Mouse (Mus musculus): ENCODE measurements at regions not wholly inside any gene's neighbourhood (a gene's known extent, or its start where the extent isn't known, plus 50 kb on each side); places are given as distances from the start of the nearest gene placed in this dataset.

- DNase-seq (ENCODE audit: low spot score) (no peak), ATAC-seq (replicated peaks; ENCODE audit: insufficient number of reproducible peaks, low FRiP score, low TSS enrichment, low read depth) (no peak)
- Histone ChIP-seq H3K36me3 (replicated peaks; ENCODE audit: control insufficient read depth, insufficient read depth, low read depth, low read length) (no peaks in the 10 kb centered on the region), H3K4me1 (ENCODE audit: control insufficient read depth, insufficient read depth, low read length) (no peaks in the 10 kb centered on the region), H3K9me3 (replicated peaks; ENCODE audit: control insufficient read depth, low read length) (no peaks in the 10 kb centered on the region), H3K4me3 (ENCODE audit: low read depth, low read length) (no peak overlapping the region), H3K27me3 (ENCODE audit: control insufficient read depth, insufficient read depth, low read length) (no peaks in the 10 kb centered on the region), H3K9ac (replicated peaks; ENCODE audit: low read length) (no peak overlapping the region), H3K4me2 (ENCODE audit: low read depth, low read length) (no peak overlapping the region), H3K27ac (replicated peaks; ENCODE audit: low read depth, low read length) (no peak overlapping the region)
- 75% methylated on average over 5 of the region's 5 CpGs for WGBS
Measured at GRCm38 (mm10) chr8:30630332-30630731, 2798.2 kb upstream of the 5930422O12Rik start.

GRCm38 (mm10) chr8:30636791-30637190, 2791.7 kb upstream of the 5930422O12Rik start:
- no peaks in the 10 kb centered on the region for H3K36me3 ChIP-seq (replicated peaks; ENCODE audit: control insufficient read depth, insufficient read depth, low read depth, low read length)
- DNase-seq (ENCODE audit: low spot score), result no peak
- H3K27ac ChIP-seq (replicated peaks; ENCODE audit: low read depth, low read length), result no peak overlapping the region
- H3K4me3 ChIP-seq (ENCODE audit: low read depth, low read length), result no peak overlapping the region
- H3K27me3 ChIP-seq (ENCODE audit: control insufficient read depth, insufficient read depth, low read length), result no peaks in the 10 kb centered on the region
- H3K9ac ChIP-seq (replicated peaks; ENCODE audit: low read length), result no peak overlapping the region
- H3K4me1 ChIP-seq (ENCODE audit: control insufficient read depth, insufficient read depth, low read length), result no peaks in the 10 kb centered on the region
- 67% methylated on average over 2 of the region's 2 CpGs for WGBS
- no peak overlapping the region for H3K4me2 ChIP-seq (ENCODE audit: low read depth, low read length)
- no peaks in the 10 kb centered on the region for H3K9me3 ChIP-seq (replicated peaks; ENCODE audit: control insufficient read depth, low read length)
- ATAC-seq (replicated peaks; ENCODE audit: insufficient number of reproducible peaks, low FRiP score, low TSS enrichment, low read depth), result no peak

- DNase-seq (ENCODE audit: low spot score), result no peak
- Histone ChIP-seq H3K9ac (replicated peaks; ENCODE audit: low read length) (no peak overlapping the region), H3K9me3 (replicated peaks; ENCODE audit: control insufficient read depth, low read length) (no peaks in the 10 kb centered on the region), H3K36me3 (replicated peaks; ENCODE audit: control insufficient read depth, insufficient read depth, low read depth, low read length) (no peaks in the 10 kb centered on the region), H3K27me3 (ENCODE audit: control insufficient read depth, insufficient read depth, low read length) (no peaks in the 10 kb centered on the region), H3K4me3 (ENCODE audit: low read depth, low read length) (no peak overlapping the region), H3K4me1 (ENCODE audit: control insufficient read depth, insufficient read depth, low read length) (no peaks in the 10 kb centered on the region), H3K27ac (replicated peaks; ENCODE audit: low read depth, low read length) (no peak overlapping the region), H3K4me2 (ENCODE audit: low read depth, low read length) (no peak overlapping the region)
- 72% methylated on average over 3 of the region's 3 CpGs for WGBS
- no peak for ATAC-seq (replicated peaks; ENCODE audit: insufficient number of reproducible peaks, low FRiP score, low TSS enrichment, low read depth)
Measured at GRCm38 (mm10) chr8:30642866-30643690, 2785.4 kb upstream of the 5930422O12Rik start.

DNA sequence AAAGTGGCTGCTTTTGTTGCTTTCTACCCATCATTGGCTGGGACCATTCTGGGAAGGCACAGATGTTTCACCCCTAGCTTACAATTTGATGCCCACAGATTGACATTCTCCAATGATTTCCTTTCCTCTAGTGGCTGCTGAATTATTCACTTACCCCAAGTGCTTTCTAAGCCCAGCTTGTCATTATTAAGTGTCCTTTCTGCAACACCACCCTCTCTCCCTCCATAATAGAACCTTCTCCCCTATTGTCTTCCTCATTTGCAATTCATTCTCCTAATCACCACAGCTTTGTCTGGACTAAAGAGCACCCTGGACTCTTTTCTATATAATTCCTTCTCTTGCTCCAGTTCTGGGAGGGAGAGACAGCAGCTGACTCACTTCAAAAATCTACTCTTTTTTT, 2780.0 kb upstream of the 5930422O12Rik start:
- no peak overlapping the region for H3K4me2 ChIP-seq (ENCODE audit: low read depth, low read length)
- ATAC-seq (replicated peaks; ENCODE audit: insufficient number of reproducible peaks, low FRiP score, low TSS enrichment, low read depth), result 0 out of 2 replicates have a peak, but pooled peaks have one; percentile 39

DNA sequence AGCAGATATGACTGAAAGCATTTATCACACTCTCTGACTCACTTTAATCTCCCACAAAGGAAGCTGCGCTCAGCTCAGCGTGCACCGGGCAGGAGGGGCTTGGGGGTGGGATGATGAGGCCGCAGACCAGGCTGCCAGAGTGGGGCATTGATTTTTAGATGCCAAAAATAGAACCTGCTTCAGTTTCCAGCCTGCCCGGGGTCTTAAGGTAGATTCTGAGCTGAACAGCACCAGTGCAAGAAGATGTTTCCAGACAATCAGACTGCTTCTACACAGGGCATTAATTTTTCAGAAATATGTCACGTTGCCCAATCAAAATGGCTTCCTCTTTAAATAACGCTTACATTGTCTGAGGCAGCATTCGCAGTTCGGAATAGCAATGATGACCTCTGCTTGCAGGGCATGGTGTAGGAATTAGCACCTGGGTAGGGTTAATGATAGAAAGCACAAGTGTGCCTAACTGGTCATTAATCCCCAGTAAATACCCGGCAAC, 2772.7 kb upstream of the 5930422O12Rik start:
- DNase-seq (ENCODE audit: low spot score) (no peak), ATAC-seq (replicated peaks; ENCODE audit: insufficient number of reproducible peaks, low FRiP score, low TSS enrichment, low read depth) (no peak)
- Histone ChIP-seq H3K9me3 (replicated peaks; ENCODE audit: control insufficient read depth, low read length) (no peaks in the 10 kb centered on the region), H3K4me3 (ENCODE audit: low read depth, low read length) (no peak overlapping the region), H3K36me3 (replicated peaks; ENCODE audit: control insufficient read depth, insufficient read depth, low read depth, low read length) (no peaks in the 10 kb centered on the region), H3K9ac (replicated peaks; ENCODE audit: low read length) (no peak overlapping the region), H3K27me3 (ENCODE audit: control insufficient read depth, insufficient read depth, low read length) (no peaks in the 10 kb centered on the region), H3K4me1 (ENCODE audit: control insufficient read depth, insufficient read depth, low read length) (no peaks in the 10 kb centered on the region), H3K27ac (replicated peaks; ENCODE audit: low read depth, low read length) (no peak overlapping the region), H3K4me2 (ENCODE audit: low read depth, low read length) (no peak overlapping the region)
- 75% methylated on average over 10 of the region's 10 CpGs for WGBS

More for the DNA sequence above, 2780.0 kb upstream of the 5930422O12Rik start:
- Histone ChIP-seq H3K9ac (replicated peaks; ENCODE audit: low read length) (no peak overlapping the region), H3K9me3 (replicated peaks; ENCODE audit: control insufficient read depth, low read length) (no peaks in the 10 kb centered on the region), H3K4me3 (ENCODE audit: low read depth, low read length) (no peak overlapping the region), H3K36me3 (replicated peaks; ENCODE audit: control insufficient read depth, insufficient read depth, low read depth, low read length) (no peaks in the 10 kb centered on the region), H3K27me3 (ENCODE audit: control insufficient read depth, insufficient read depth, low read length) (no peaks in the 10 kb centered on the region), H3K4me1 (ENCODE audit: control insufficient read depth, insufficient read depth, low read length) (no peaks in the 10 kb centered on the region), H3K27ac (replicated peaks; ENCODE audit: low read depth, low read length) (no peak overlapping the region)
- DNase-seq (ENCODE audit: low spot score), result no peak

DNA sequence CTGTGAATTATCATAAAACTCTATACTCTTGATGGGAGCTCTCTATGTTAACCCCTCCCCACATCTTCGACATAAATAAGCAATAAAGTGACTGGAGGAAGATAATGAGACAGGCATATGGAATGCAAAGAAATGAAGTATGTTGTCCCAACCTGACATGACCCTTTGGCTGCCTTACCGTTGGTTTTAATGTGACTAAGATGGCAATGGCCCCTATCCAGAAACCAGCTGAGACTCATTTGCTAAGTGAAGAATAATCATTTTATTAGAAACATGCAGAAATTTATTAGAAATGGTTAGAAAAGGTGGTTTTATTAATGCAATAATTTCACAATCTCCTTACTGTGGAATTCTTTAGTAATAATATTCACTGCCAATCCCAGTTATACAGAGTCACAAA, 2767.2 kb upstream of the 5930422O12Rik start:
- Histone ChIP-seq H3K27me3 (ENCODE audit: control insufficient read depth, insufficient read depth, low read length) (no peaks in the 10 kb centered on the region), H3K27ac (replicated peaks; ENCODE audit: low read depth, low read length) (no peak overlapping the region), H3K4me2 (ENCODE audit: low read depth, low read length) (no peak overlapping the region), H3K9ac (replicated peaks; ENCODE audit: low read length) (no peak overlapping the region), H3K4me3 (ENCODE audit: low read depth, low read length) (no peak overlapping the region), H3K4me1 (ENCODE audit: control insufficient read depth, insufficient read depth, low read length) (no peaks in the 10 kb centered on the region), H3K9me3 (replicated peaks; ENCODE audit: control insufficient read depth, low read length) (no peaks in the 10 kb centered on the region), H3K36me3 (replicated peaks; ENCODE audit: control insufficient read depth, insufficient read depth, low read depth, low read length) (no peaks in the 10 kb centered on the region)
- ATAC-seq (replicated peaks; ENCODE audit: insufficient number of reproducible peaks, low FRiP score, low TSS enrichment, low read depth) (no peak), DNase-seq (ENCODE audit: low spot score) (no peak)
- 53% methylated on average over 2 of the region's 2 CpGs for WGBS

- no peak overlapping the region for H3K4me3 ChIP-seq (ENCODE audit: low read depth, low read length)
- 44% methylated on average over 4 of the region's 4 CpGs for WGBS
- H3K27ac ChIP-seq (replicated peaks; ENCODE audit: low read depth, low read length), result no peak overlapping the region
- H3K9me3 ChIP-seq (replicated peaks; ENCODE audit: control insufficient read depth, low read length), result no peaks in the 10 kb centered on the region
- no peak overlapping the region for H3K4me2 ChIP-seq (ENCODE audit: low read depth, low read length)
- H3K4me1 ChIP-seq (ENCODE audit: control insufficient read depth, insufficient read depth, low read length), result no peaks in the 10 kb centered on the region
- H3K36me3 ChIP-seq (replicated peaks; ENCODE audit: control insufficient read depth, insufficient read depth, low read depth, low read length), result no peaks in the 10 kb centered on the region
- DNase-seq (ENCODE audit: low spot score) (no peak), ATAC-seq (replicated peaks; ENCODE audit: insufficient number of reproducible peaks, low FRiP score, low TSS enrichment, low read depth) (no peak)
- H3K9ac ChIP-seq (replicated peaks; ENCODE audit: low read length), result no peak overlapping the region
- H3K27me3 ChIP-seq (ENCODE audit: control insufficient read depth, insufficient read depth, low read length), result no peaks in the 10 kb centered on the region
Measured at GRCm38 (mm10) chr8:30669451-30669850, 2759.1 kb upstream of the 5930422O12Rik start.

- no peak overlapping the region for H3K4me2 ChIP-seq (ENCODE audit: low read depth, low read length)
- no peaks in the 10 kb centered on the region for H3K9me3 ChIP-seq (replicated peaks; ENCODE audit: control insufficient read depth, low read length)
- H3K27me3 ChIP-seq (ENCODE audit: control insufficient read depth, insufficient read depth, low read length), result no peaks in the 10 kb centered on the region
- H3K4me1 ChIP-seq (ENCODE audit: control insufficient read depth, insufficient read depth, low read length), result no peaks in the 10 kb centered on the region
- H3K9ac ChIP-seq (replicated peaks; ENCODE audit: low read length), result no peak overlapping the region
- no peak overlapping the region for H3K27ac ChIP-seq (replicated peaks; ENCODE audit: low read depth, low read length)
- DNase-seq (ENCODE audit: low spot score), result no peak
- no peak overlapping the region for H3K4me3 ChIP-seq (ENCODE audit: low read depth, low read length)
- no peak for ATAC-seq (replicated peaks; ENCODE audit: insufficient number of reproducible peaks, low FRiP score, low TSS enrichment, low read depth)
- H3K36me3 ChIP-seq (replicated peaks; ENCODE audit: control insufficient read depth, insufficient read depth, low read depth, low read length), result no peaks in the 10 kb centered on the region
- 72% methylated on average over 1 of the region's 1 CpGs for WGBS
Measured at GRCm38 (mm10) chr8:30677423-30677822, 2751.1 kb upstream of the 5930422O12Rik start.
